Mouse (Mus musculus): ENCODE measurements around the gene Etfrf1.

Gene Etfrf1

GRCm38 (mm10) chr6:145226296-145226695 is 15.4 kb downstream of the Etfrf1 start:
- no peak for DNase-seq (ENCODE audit: low read depth, low spot score)

GRCm38 (mm10) chr6:145234391-145234790 is 23.5 kb downstream of the Etfrf1 start:
- DNase-seq (ENCODE audit: low read depth, low spot score): no peak

DNA sequence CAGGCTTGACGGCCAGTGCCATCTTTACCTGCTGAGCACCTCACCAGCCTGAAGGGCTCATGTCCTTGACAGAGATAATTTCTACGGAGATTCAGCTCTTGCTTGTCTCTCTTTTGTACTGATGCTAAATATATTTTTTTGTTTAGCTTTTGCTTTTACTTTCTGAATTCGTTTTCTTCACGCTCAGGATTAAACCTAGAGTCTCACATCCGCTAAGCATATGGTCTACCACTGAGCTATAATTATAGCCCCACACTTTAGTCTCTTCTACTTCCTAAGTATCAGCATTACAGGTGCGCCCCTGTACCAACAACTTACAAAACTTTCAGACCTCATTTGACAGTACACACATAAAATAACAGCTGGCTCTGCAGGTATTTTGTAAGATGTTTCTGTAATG is 24.4 kb downstream of the Etfrf1 start:
- DNase-seq (ENCODE audit: low read depth, low spot score): no peak

- no peak for DNase-seq (ENCODE audit: low read depth, low spot score)
These were observed 26.2 kb downstream of the Etfrf1 start for GRCm38 (mm10) chr6:145237148-145237547.

DNA sequence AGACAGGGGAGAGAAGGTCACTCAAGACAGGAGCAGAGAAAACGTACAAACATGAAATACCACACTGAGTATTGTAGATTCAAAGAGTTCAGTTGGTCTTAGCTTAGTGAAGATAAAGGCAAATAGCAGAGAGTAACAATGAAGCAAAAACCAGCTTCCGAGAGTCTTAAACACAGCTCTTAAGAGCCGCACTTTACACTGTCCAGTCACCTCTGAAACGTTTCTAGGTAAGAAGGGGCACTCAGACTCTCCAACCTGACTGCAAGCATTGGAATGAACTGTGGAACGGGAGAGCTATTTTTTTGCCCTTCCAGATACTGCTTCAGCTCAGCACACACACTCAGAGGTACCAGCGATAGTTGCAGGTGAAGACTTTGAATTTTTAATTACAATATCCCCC is 29.4 kb downstream of the Etfrf1 start:
- DNase-seq (ENCODE audit: low read depth, low spot score): no peak

DNA sequence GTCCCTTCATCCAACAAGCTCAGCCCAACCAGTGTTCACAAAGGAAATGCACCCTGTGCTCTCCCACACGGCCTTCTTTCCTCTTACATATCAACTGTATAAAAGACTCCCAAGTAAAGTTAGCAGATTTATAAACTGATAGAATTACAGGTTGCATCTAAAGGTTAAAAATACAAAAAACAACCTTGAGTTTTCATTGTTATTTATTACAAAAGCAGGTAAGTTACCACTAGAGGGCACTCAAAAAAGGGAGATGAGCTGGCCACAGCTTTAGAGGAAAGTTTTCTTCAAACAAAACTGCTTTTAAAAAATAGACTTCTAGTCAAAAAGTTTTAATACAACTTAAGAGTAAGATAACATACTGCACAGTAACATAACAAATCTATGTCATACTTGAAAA is 31.6 kb downstream of the Etfrf1 start:
- DNase-seq (ENCODE audit: low read depth, low spot score): peak; percentile 31

GRCm38 (mm10) chr6:145246841-145247240 is 35.9 kb downstream of the Etfrf1 start:
- DNase-seq (ENCODE audit: low read depth, low spot score): no peak

GRCm38 (mm10) chr6:145247886-145248285 is 37.0 kb downstream of the Etfrf1 start:
- DNase-seq (ENCODE audit: low read depth, low spot score): no peak

DNA sequence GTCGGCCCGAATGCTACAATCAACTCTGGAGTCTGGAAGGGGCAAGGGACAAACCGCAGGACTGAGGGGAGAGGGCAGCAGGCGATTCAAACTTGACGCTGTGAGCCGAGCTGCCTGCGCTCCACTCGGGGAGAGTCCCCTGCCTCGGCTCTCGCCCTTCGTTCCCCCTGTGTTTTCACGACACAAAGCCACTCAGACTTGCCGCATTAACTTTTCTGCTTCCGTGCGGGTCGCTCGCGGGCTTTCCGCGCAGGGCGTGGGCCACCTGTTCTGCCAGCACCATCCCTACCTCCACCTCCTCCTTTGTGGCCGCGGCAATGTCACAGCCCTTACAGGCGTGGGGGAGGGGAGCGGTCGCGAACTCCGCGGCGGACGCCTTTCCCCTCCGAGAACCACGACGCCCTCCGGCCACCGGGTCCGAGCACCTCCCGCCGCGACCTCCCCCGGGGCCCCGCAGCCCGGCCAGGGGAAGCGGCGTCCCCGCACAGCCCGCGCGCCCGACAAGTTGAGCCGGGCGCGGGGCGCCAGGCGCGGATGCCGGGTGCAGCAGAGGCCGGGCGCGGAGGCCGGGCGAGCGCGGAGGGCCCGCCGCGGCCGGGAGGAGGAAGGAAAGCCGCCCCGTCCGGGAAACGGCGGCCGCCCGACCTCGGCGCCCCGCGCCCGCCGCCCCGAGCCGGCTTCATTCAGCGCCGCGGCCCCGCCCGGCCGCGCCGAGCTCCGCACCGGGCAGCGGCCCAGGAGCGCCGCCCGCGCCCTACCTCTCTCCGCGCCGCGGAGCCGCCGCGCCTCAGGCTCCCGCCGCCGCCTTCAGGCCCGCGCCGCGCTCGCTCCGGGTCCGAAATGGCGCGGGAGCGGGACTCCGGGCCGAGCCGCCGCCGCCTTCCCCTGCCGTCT is 38.6 kb downstream of the Etfrf1 start:
- DNase-seq (ENCODE audit: low read depth, low spot score): peak; percentile 77

DNA sequence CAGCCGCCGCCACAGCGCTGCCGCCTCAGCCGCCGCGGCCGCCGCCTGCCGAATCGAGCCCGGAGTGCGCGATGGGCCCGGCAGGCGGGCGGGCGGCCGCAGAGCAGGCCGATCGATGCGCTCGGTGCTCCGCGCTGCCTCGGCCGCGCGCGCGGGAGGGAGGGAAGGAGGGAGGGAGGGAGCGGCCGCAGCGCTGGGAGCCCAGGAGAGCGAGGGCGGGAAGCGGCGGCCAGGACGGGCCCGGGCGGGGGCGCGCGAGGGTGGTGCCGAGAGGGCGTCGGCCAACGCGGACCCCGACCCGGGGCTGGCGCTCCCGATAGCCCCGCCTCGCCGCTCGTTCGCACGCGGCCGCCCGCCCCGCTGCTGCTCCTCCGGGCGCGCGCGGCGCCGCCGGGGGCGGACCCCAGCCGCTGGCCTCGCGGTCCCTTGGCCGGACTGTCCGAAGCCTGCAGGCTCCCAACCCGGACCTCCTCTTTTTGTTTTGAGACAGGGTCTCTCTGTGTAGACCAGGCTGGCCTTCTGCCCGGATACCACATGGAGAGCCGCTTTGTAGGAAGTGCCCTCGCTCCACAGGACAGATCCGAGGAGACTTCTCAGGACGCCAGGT is 39.4 kb downstream of the Etfrf1 start, which contains the start of gene Kras:
Gene Kras (minus strand): TSS at position 55 of the 607 bp plus-strand sequence.
- DNase-seq (ENCODE audit: low read depth, low spot score): peak; percentile 91

DNA sequence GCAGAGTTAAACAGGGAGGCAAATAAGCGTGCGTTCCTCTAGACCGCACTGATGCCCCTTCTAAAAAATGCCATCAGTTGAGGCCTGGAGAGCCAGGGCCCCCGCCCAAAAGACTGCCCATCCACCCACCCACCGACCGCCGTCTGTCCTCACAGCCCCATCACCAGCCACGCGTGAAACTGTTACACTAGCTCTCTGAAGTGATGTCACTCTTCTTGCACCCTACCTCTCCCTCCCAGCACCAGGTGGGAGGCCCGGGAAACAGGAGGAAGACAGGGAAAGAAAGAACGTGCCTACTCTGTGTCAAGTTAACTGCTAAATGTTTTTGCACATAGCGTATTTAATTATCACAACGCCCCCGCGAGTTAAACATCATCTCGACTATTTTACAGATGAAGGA is 39.9 kb downstream of the Etfrf1 start:
- DNase-seq (ENCODE audit: low read depth, low spot score): no peak

DNA sequence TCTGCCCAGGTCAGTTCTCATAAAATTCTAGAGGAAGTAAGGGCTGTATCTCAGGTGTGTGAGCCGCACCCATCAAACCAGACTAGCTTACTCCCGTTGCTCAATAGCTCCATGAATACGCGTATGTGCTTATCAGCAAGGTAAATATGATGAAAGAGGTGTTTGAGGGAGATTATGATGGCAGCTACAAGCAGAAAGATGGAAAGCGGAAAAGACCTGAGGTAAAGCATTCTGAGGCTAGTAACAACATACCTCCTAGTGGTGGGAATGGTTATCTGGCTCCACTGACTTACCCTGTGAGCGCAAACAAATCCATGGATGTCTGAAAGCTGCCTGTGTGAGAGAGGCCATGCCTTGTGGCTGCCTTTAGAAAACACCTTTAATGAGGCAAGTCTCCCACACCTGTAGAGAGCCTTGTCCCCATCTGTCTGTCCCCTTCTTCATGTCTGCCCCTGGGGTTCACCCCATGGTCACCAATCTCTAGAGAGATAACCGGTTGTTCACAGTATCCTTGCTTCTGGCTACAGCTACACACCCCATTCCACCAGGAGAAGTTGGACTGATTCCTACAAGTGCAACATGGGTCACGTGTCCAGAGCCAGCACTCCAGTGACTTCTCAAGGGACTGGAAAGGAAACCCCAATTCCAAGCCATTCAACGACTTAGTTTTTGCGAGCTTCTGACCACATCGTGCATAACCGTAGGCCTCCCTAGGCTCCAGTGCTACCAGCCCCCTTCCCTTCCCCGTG is 45.2 kb downstream of the Etfrf1 start:
- DNase-seq (ENCODE audit: low read depth, low spot score): peak; percentile 33

- no peak for DNase-seq (ENCODE audit: low read depth, low spot score)
These were observed 45.8 kb downstream of the Etfrf1 start for GRCm38 (mm10) chr6:145256701-145257073.

- DNase-seq (ENCODE audit: low read depth, low spot score): no peak
These were observed 51.4 kb downstream of the Etfrf1 start for GRCm38 (mm10) chr6:145262314-145262713.

Data from R1 (cell line).